Mouse (Mus musculus) cerebellum, postnatal 14 days (tissue): Measurements from ENCODE around the gene Socs7.

Source experiments
- DNase-seq, 2 experiments: peaks; one replicate each; pipeline ENCODE4 v3.0.0; 2021; ENCODE audit warnings: mixed read lengths in 2 of 2

The Socs7 gene

GRCm38 (mm10) chr11:97393658-97394057 is 31.3 kb downstream of the Socs7 start:
- no peak for DNase-seq

GRCm38 (mm10) chr11:97394146-97394545 is 31.8 kb downstream of the Socs7 start:
- DNase-seq = no peak

DNA sequence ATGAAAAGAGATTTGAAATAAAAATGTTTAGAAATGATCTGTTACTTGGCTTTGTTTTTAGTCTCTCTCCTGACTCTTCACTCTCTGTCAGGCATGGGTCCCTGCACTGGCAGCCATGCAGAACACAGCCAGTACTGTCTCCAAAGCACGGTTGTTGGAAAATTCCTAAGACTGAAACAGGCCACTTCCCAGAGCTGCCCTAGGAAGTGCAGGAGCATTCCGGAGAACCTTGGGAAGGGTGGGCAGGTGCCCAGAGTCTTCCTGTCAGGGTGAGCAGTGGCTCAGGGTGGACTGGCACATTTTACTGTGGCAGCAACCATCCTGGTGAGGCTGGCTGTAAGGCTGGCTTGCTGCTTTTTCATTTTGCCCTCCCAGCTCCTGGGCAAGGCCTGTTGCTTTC is 36.2 kb downstream of the Socs7 start:
- no peak for DNase-seq

- DNase-seq = peak; percentile 88 to 89
These were observed 37.8 kb downstream of the Socs7 start for GRCm38 (mm10) chr11:97399958-97400710.

- DNase-seq = peak; percentile 64 to 70
These were observed 38.7 kb downstream of the Socs7 start for GRCm38 (mm10) chr11:97401082-97401481.

DNA sequence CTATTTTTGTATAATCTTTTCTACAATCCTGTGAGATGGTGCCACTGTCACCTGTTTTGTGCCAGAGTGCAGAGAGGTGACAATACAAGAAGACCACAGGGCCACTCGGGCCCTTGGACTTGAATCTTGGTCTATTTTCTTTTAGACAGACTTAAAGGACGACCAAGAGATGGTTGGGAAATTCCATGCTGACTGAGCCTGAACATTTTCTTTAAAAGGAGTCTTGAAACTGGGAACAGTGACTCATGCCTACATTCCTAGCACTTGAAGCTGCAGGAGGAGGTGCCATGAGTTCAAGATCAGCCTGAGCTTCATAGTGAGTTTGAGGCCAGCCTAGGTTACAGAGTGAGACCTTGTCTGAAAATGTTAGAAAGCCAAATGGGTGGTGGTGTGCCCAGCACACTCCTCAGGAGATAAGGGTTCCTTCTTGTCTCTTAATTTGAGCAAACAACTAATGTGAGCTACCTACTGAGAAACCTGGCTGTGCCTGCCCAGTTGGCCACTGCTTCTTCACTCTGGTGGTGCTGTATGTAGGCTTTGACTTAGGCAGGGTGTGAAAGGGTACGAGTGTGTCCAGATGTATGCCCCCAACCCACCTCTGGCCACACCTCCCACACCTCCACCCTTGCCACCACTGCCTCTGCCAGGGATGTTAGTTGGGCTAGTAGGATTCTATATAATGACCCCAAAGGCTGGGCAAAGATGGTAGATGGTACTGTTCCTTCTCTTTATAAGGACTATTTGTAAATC is 39.5 kb downstream of the Socs7 start:
- DNase-seq = no peak

DNA sequence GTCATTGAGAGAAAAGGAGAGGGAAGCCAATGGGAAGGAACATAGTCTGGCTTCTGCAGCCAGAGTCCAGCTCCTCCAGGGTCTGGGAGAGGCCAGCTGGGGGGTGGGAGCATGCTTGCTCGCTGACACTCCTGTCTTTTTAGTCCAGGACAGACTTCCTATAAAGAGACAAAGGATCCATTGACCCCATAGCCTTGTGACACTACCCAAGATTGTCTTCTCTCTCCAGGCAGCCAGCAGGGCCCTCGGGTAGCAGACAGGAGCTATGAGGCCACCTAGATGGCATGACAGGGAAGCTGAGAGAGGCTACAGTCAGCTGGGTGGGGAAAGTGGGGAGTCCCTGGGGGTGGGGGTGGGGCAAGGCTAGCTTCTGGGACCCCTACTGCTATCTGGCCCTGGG is 40.4 kb downstream of the Socs7 start:
- DNase-seq = no peak

- DNase-seq = no peak
These were observed 41.3 kb downstream of the Socs7 start for GRCm38 (mm10) chr11:97403614-97404183.

- peak; percentile 66 to 72 for DNase-seq
These were observed 41.9 kb downstream of the Socs7 start for GRCm38 (mm10) chr11:97404184-97404760.

- DNase-seq = peak in 1 of 2 experiments; percentile 40
These were observed 42.4 kb downstream of the Socs7 start for GRCm38 (mm10) chr11:97404761-97405190.

DNA sequence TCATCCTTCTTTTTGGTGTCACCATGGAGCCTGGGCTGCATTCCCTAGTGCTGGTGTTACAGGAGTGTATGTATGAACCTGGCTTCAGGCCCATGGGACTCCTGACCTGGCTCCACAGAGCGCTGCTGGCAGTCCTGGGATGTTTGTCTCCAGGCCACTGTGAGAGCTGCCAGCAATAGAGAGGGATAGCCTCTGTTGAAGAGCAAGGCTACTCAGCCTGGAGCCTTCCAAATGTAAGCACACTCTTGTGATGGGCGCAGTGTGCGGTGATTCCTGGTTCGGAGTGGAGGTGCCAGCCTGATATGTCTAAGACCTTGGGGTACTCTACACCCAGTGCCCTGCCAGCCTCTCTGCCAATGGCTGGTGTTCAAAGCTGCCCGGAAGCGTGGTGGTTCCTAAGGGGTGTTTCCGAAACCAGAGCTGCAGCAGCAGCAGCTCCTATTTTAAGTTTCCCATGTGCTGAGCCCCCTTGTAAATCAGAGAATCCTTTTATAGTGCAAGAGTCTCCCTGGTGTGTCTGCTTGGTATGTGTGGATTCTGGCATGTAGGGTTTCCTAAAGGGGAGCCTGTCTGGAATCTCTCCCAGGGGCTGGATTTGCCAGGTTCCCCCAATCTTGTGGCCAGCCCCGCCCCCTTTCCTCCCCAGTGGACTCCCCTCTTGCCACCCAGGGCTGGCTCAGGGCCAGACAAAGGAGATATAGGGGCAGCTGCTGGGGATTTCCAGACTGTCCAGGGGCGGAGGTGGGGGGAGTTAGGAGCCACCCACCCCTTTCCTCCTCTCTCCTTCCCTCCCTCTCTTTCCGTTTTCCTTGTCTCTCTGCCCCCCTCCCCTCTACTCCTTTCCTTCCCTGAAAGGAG is 44.0 kb downstream of the Socs7 start:
- DNase-seq = peak in 1 of 2 experiments; percentile 47

- DNase-seq = no peak
These were observed 45.1 kb downstream of the Socs7 start for GRCm38 (mm10) chr11:97407456-97407855.

- peak; percentile 87 to 93 for DNase-seq
These were observed 45.8 kb downstream of the Socs7 start for GRCm38 (mm10) chr11:97408171-97408570.

DNA sequence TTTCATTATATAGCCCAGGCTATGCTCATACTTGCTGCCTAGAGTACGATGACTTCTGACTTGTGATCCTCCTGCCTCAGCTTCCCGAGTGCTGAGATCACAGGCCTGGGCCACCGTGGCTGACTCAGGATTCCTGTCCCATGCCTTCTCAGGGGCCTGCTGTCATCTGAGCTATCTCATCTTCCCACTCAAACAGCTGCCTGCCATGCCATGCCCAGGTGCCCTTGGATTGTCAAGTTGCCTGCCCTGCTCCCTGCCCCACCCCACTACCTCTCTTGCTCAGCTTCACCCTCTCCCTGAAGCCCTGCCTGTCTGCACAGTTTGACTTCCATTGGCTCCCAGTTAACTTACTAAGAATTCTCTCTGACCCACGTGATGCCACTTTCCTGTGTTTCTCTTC is 48.6 kb downstream of the Socs7 start:
- DNase-seq = no peak

DNA sequence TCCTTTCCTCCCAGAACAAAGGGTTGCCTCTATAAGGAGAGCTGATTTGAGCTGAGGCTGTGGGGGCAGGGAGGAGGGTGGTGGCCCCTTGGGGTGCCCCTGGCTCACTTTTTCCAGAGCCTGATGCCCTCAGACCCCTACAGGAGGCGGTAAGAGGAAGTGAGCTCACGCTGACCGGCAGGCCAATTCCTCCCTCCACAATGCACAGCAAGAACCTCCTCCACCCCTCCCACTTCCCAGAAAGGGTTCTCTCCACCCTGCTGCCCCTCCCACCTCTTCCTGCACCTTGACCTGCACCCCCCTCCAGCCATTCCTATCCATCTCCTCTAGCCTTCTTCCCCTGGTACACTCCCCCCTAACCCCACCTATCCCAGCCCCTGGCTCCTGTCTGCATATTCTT is 49.8 kb downstream of the Socs7 start:
- no peak for DNase-seq

- no peak for DNase-seq
These were observed 50.5 kb downstream of the Socs7 start for GRCm38 (mm10) chr11:97412808-97413347.

DNA sequence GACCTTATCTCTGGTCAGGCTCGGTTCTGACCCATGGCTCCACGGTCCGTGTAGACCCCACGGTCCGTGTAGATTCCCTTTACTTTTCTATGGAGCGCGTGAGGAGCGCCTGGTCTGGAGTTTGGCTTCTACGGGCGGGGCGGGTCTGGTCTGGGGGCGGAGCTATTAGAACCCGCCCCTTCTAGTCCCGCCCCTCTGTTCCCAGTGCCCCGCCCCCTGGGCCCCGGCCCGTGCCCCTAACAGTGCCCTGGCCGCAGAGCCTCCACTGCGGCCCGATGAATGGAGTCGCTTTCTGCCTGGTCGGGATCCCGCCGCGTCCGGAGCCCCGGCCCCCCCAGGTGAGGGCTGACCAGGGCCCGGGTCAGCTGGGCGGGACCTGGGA is 53.0 kb downstream of the Socs7 start, which contains the start of gene Arhgap23:
Arhgap23 (plus strand) TSS at position 204 of the 382 bp plus-strand sequence.
- DNase-seq = peak in 1 of 2 experiments; percentile 54

DNA sequence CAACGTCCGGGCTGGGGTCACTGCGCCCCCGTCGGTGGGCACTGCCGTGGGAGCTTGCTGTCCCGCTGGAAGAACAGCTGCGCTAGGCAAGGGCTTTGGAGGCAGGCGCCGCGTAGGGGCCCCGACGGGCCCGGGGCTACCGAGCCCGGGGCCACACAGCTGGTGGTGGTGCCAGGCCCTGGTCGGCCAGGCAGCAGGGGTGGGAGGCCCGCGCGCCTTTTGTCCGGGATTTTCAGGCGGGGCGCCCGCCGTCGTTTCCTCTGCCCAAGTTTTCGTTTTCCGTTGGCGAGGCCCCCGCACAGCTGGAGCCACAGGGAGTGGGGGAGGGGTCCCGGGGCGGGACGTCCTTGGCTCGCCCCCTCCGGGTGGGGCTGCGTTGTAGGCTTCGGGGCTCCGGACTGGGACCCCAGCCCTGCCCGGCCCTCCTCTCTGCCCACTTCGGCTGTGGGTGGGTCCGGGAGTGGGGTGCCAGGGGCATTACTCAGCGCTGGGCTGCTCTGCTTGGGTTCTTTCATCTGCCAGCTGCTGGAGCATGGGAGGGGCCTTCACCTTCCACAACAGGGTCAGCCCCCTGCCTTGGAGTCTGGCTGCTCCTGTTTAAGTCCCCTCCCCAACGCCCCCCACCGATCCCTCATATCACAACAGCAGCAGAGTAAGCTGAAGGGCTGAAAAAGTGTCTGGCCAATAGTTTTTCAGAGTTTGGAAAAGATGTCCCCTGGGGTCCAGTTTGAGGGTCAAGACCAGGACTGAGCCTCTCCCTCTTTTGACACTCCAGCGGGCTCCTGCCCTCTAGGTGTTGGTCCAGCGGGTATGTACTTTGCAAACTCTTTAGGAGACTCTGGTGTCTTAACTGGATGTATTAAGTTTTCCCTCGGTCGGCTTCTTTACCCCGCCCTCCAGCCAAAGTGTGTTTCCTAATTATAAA is 53.6 kb downstream of the Socs7 start:
- no peak for DNase-seq

DNA sequence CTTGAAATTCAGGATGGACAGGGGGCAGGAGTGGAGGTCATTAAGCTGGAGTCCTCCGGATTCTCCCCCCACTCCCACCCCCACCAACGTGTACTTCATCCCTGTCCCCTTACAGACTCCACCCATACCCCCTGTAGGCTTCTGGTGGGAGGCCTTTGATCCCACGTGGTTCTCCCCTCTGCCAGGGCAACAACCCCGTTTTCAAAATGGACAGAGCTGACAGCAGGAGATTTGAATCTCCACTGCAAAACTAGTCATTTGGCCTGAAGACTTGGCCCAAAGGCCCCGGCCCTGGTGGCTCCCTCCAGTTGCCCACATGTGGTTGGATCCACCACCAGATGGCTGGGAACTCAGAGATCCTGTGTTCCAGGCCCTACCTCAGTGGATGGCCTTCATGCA is 54.3 kb downstream of the Socs7 start:
- DNase-seq = no peak

DNA sequence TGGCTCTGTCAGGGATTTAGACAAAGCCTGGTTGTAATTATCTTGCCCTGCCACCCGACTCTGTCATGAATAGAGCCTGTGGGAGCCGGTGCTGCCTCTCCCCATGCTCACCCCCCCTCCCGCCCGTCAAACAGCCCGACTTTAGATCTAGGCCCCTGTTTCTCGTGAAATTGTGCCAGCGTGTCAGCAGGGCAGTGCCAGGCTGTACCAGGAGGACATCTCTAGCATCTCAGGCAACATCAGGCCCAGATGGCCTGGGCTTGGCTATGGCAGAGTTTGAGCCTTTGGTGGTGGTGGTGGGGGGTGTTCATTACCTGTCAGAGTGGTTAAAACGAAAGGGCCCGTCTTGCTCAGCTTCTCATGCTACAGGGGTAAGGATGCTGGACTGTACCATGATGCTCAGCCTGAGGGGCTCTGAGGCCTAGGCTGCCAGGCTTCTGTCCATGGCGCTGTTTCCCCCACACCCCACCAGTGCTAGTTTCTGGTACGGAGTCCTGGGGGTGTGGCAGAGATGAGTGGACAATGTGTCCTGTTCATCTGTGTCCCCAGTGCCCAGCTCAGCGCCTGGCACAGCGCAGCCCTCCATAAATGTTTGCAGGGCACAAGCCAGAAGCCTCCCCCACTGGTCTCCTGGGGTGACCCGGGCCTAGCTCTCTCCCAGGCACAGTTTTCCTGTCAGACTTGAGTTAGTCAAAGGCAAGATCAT is 56.6 kb downstream of the Socs7 start:
- no peak for DNase-seq
